Mouse (Mus musculus): ENCODE results near the gene Hexim1.
A peak's percentile ranks its signal among the peaks of the same experiment; 100 is the strongest.

Gene Hexim1

GRCm38 (mm10) chr11:103096979-103097894, 18.8 kb upstream of the Hexim1 start:
- DNase-seq (ENCODE audit: inconsistent age in 2 of 2, low spot score in 1 of 2), result peak in 1 of 2 experiments; percentile 27

DNA sequence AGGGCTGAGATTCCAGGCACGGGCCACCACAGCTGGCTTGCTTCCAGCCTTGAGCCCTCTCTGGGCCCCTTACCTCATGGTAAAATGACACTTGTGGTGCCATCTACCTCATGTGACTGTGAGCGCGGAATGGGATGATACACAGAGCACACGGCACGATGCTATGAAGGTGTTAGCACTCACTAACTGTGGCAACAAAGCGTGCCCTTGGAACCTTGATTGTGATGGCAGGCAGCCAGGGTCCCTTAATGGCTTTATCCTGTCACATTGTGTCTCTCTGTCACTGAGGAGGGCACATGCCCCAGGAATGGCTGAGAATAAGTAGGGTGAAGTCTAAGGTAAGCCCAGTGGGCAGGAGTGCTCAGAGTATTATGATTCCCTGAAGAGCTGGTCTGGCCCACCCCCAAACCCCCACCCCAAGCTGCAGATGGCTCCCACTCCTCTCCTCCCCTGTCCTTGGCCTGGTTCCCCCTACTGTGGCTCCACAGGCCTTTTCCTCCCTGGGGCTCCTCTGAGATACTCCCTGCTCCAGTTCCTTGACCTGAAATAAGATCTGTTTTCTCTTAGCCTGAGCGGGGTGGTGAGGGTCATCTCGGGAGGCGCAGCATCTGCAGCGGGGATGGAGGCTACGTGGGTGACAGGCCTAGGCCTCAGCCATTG, 17.4 kb upstream of the Hexim1 start:
- peak; percentile 24 to 37 for DNase-seq (ENCODE audit: inconsistent age in 2 of 2, low spot score in 1 of 2)

DNA sequence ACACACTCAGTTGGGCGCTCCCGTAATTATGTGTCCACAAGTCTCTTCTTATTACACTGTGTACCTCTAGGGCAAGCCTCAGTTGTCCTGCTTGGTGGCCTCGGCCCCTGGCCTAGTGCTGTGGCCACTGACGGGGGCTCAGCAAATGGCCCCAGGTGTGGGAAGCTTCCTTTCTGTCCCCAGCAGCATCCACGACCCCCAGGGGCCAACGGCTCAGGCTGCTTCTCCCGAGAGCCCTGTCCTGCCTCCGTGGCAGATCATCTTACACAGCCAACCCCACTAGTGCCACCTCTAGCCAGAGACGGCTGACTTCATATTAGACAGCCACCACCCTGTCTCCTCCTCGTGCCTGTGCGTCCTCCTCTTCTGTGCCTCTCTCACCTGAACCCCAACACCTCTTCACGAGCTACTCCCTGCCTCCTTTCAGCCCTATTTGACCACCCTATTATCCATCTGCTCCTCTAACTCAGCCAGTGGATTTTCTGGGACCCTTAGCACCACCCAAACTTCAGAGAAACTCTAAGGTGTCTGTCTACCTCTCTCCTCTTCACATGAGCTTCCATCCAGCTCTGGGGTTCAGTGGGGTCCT, 16.6 kb upstream of the Hexim1 start:
- DNase-seq (ENCODE audit: inconsistent age in 2 of 2, low spot score in 1 of 2), result peak; percentile 23 to 36

- DNase-seq (ENCODE audit: inconsistent age in 2 of 2, low spot score in 1 of 2), result peak in 1 of 2 experiments; percentile 47
These were observed 15.7 kb upstream of the Hexim1 start for GRCm38 (mm10) chr11:103100361-103100760.

GRCm38 (mm10) chr11:103101481-103101865, 14.6 kb upstream of the Hexim1 start, which contains the start of the genes Plcd3 and Acbd4:
Gene Plcd3 (minus strand): TSS chr11:103101658.
Gene Acbd4 (plus strand): TSS chr11:103101682.
- DNase-seq (ENCODE audit: inconsistent age in 2 of 2, low spot score in 1 of 2), result peak; percentile 91 to 96

- DNase-seq (ENCODE audit: inconsistent age in 2 of 2, low spot score in 1 of 2), result peak; percentile 88 to 96
These were observed 14.0 kb upstream of the Hexim1 start for GRCm38 (mm10) chr11:103101866-103102501.

DNA sequence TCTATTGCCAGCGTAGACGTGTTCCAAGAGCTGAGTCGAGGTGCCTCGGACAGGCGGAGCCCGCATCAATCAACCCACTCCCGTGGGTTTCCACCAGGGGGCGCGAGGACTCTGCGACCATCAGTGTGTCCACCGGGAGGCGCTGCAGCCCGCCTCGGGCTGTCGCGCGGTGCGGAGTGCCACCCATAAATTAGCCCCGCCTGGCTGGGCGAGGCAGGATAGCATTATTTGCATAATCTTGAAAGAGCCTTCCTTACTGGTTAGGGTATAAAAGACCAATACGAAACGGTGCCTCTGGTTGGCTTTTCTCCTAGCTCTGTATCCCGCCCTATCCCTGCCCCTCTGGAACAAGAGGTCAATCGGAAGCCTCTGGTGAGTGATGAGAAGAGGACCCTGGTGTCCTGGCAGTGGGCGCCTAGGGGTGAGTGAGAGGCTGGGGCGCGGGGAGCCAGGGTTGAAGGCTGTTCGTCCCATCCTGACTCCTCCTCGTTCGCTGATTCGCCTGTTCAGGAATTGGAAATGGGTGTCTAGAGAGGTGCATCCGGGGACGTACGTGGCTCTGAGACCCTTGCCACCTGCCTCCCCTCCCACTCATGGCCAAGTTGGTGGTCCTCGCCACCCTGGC, 13.2 kb upstream of the Hexim1 start:
- peak; percentile 99 to 100 for DNase-seq (ENCODE audit: inconsistent age in 2 of 2, low spot score in 1 of 2)

DNA sequence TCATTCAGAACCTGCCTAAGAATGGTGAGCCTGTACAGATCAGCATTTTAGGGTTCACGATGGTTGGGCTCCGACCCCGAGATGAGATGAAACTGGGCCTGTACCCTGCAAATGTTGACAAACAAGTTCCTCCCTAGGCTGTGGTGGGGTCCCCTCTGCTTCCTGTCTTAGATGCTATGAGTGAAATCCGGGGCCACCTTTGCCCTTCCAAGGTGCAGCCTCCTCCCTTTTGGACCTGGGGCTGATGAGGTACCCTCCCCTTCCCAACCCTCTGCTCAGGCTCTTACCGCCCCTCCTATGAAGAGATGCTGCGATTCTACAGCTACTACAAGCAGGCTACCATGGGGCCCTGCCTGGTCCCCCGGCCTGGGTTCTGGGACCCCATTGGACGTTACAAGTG, 12.4 kb upstream of the Hexim1 start:
- peak; percentile 33 to 63 for DNase-seq (ENCODE audit: inconsistent age in 2 of 2, low spot score in 1 of 2)

GRCm38 (mm10) chr11:103104469-103104868, 11.6 kb upstream of the Hexim1 start:
- DNase-seq (ENCODE audit: inconsistent age in 2 of 2, low spot score in 1 of 2), result peak in 1 of 2 experiments; percentile 26

GRCm38 (mm10) chr11:103105180-103105725, 10.8 kb upstream of the Hexim1 start:
- peak in 1 of 2 experiments; percentile 54 for DNase-seq (ENCODE audit: inconsistent age in 2 of 2, low spot score in 1 of 2)

DNA sequence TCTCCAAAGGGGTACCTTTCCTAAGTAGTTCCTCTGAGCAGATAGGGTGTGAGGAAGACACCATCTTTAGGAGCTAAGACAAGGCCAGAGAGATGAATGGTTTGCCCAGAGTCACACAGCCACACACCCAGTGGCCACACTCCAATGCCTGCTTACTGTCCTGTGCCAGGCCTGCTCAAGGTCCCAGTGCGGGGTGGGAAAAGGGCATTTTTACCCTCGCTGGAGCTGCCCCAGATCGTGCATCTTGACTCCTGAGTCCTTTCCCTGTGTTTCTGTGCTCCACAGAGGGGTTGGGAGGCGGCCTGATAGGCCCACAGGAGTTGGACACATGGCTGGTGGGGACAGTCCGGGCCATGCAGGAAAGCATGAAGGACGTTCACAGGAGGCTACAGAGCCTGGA, 10.2 kb upstream of the Hexim1 start:
- DNase-seq (ENCODE audit: inconsistent age in 2 of 2, low spot score in 1 of 2), result peak; percentile 36 to 66

- DNase-seq (ENCODE audit: inconsistent age in 2 of 2, low spot score in 1 of 2), result no peak
These were observed 9.6 kb upstream of the Hexim1 start for GRCm38 (mm10) chr11:103106386-103106785.

GRCm38 (mm10) chr11:103111301-103111700, 4.7 kb upstream of the Hexim1 start:
- DNase-seq (ENCODE audit: inconsistent age in 2 of 2, low spot score in 1 of 2), result peak in 1 of 2 experiments; percentile 56

DNA sequence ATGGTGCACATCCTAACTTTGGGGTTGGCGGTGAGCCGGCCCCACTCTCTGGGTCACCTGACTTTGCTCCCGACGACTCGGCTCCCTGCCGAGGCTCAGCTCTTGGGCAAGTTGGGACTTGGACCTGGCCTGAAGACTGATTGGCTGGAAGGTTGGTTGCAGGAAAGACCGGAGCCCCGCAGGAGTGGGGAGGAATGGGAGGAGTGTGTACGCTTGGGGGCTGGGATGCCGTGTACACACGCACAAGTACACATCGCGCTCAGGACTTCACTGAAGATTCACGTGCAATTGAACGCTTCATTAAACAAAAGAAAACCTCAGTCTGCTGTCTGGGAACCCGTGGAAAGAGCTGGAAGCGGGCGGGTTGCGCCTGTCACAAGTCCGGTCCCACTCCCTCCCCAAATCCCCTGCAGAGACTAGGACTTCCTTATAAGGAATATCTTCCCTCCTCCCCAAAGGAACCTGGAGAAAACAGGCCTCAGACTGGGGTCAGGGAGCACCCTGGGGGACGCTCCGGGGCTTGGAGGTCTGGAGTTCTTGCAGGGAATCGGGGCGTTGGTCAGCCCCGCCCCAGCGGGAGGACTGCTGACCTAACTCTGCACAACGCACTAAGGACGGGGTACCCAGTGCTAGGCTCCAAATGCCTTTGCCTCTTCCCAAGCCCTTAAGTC, 4.0 kb upstream of the Hexim1 start:
- DNase-seq (ENCODE audit: inconsistent age in 2 of 2, low spot score in 1 of 2), result peak; percentile 86 to 93

DNA sequence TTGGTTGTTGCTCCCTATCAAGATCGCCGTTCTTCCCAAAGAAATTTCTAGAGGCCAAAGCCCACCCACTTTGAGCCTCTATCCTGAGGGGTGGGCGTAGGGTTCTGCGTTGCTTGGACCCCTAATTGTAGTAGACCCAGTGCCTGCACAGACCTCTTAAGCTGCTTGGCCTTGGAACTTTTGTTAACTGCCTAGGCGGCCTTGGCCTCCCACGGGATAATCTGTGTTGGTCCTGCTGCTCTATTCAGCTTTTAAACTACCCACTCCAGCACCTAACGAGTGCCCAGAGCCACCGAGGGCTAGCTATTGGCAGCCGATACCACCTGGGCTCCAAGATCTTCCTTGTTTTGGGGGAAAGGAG, 3.5 kb upstream of the Hexim1 start:
- peak in 1 of 2 experiments; percentile 68 for DNase-seq (ENCODE audit: inconsistent age in 2 of 2, low spot score in 1 of 2)

GRCm38 (mm10) chr11:103113005-103113404, 3.0 kb upstream of the Hexim1 start:
- peak in 1 of 2 experiments; percentile 37 for DNase-seq (ENCODE audit: inconsistent age in 2 of 2, low spot score in 1 of 2)

GRCm38 (mm10) chr11:103113771-103114170, 2.3 kb upstream of the Hexim1 start:
- peak in 1 of 2 experiments; percentile 55 for DNase-seq (ENCODE audit: inconsistent age in 2 of 2, low spot score in 1 of 2)

GRCm38 (mm10) chr11:103114270-103114943, 1.6 kb upstream of the Hexim1 start:
- peak in 1 of 2 experiments; percentile 37 for DNase-seq (ENCODE audit: inconsistent age in 2 of 2, low spot score in 1 of 2)

All from adrenal gland, adult (tissue).